ENCODE assay signal across 14 mouse cellular contexts in the genomic region with DNA sequence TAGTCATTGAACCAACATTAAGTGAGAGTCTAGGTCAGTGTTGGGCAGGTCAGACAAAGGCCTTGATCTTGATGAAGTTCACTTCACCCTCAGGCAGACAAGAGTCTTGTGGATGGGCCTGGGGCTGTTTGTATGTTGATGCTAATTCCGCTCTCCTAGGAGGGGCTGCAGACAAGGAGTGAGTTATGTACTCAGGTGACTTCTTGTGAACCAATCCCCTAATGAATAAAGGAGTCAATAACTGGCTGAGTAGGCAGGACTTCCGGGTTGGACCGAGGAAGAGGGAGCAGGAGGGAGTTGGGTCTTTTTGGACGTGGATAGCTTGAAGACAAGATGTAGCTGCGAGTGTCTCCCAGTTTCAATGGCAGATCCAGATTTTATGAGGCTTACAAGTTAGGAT.
"Had no signal": no experiment of that assay in that cellular context is flagged by ENCODE, and none has a peak within 500 bp of the region (broad histone marks: within the 10 kb centered on the region; RNA-seq: fewer than 3 reads in every experiment).

No protein-coding gene starts in this region.

- H3K4me3 ChIP-seq: midbrain, embryonic 10.5 days; midbrain, embryonic 12.5 days; neural tube, embryonic 12.5 days had no signal

- H3K4me1 ChIP-seq: midbrain, embryonic 10.5 days; neural tube, embryonic 12.5 days had no signal

- H3K9me3 ChIP-seq: midbrain, embryonic 10.5 days; midbrain, embryonic 12.5 days; neural tube, embryonic 12.5 days had no signal

- H3K36me3 ChIP-seq: midbrain, embryonic 10.5 days; midbrain, embryonic 12.5 days; neural tube, embryonic 12.5 days had no signal

- H3K27me3 ChIP-seq: midbrain, embryonic 12.5 days; neural tube, embryonic 12.5 days had no signal

- H3K9ac ChIP-seq: lung, embryonic 14.5 days; midbrain, embryonic 12.5 days; neural tube, embryonic 12.5 days had no signal

- H3K27ac ChIP-seq: midbrain, embryonic 10.5 days; midbrain, embryonic 12.5 days; neural tube, embryonic 12.5 days had no signal

- DNase-seq: lung, adult 18-20 months; lung, embryonic 14.5 days; lung, postnatal 10 days; lung, postnatal 4 days; midbrain, embryonic 14.5 days; right cerebral cortex, postnatal 25 days; right cerebral cortex, postnatal 4 days; spleen, adult 18-20 months; thymus, adult 18-20 months; thymus, postnatal 14 days; thymus, postnatal 36 days had no signal
